Mouse (Mus musculus): ENCODE data around the gene Adora2a.

GRCm38 (mm10) chr10:75294362-75294761 lies 22.3 kb upstream of the Adora2a start:
- TF ChIP-seq GATA1 (IDR thresholded peaks at IDR 0.05; ENCODE audit: borderline replicate concordance, low read length) (no peak), FLI1 (IDR thresholded peaks at IDR 0.05; ENCODE audit: low read length) (no peak)
